Mouse (Mus musculus) CD8-positive naive resting alpha-beta T cell, adult 2 months (primary cell): ENCODE measurements around the gene Gm10228.
"Not testable (repeated sequence)": the region's sequence is repeated elsewhere in the genome, so short reads cannot be mapped to it uniquely, and the experiment has no call there.

Experiments
- DNase-seq, 2 experiments: peaks; one replicate each; pipeline ENCODE4 v3.0.0; 2022; ENCODE audit warnings: low read depth in 2 of 2, low spot score in 2 of 2

Gene Gm10228

DNA sequence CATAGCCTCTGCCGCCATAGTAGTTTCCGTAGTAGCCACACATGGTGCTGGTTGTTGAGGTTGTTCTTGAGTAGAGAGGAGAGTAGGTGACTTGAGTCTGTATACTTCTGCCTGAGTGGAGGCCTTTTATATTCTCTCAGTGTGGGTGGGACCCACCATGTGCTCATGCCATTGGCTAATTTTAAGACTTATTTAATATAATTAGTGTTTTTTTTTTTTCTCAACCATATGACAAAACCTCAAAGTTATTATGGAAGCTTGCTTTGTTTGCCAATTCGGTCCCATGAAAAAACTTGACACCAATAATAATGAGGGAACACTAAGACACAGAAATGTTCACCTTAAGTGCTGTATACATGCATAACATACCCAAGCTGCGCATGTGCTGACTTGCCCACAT is at the start of gene Gm10228:
TSS of gene Gm10228 (minus strand) at position 101 of the 400 bp plus-strand sequence.
- not testable (repeated sequence) for DNase-seq

DNA sequence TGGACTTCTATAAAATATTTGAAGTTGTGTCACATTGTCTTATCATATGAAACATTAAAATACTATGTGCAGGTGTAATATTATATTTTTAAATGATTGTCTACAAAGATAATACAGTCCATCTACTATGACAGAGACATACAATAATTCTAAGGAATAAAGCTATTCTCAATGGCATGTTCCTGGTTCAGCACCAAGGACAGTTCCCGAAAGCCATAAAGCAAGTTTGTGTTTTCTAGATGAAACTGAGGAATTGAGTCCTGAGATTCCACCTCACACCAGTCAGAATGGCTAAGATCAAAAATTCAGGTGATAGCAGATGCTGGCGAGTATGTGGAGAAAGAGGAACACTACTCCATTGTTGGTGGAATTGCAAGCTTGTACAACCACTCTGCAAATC is 29.8 kb upstream of the Gm10228 start:
- not testable (repeated sequence) for DNase-seq

- not testable (repeated sequence) for DNase-seq
These were observed 22.6 kb upstream of the Gm10228 start, which contains the start of gene 1110025L11Rik for GRCm38 (mm10) chr16:89063902-89064301. TSS of gene 1110025L11Rik (minus strand) at chr16:89064002.

DNA sequence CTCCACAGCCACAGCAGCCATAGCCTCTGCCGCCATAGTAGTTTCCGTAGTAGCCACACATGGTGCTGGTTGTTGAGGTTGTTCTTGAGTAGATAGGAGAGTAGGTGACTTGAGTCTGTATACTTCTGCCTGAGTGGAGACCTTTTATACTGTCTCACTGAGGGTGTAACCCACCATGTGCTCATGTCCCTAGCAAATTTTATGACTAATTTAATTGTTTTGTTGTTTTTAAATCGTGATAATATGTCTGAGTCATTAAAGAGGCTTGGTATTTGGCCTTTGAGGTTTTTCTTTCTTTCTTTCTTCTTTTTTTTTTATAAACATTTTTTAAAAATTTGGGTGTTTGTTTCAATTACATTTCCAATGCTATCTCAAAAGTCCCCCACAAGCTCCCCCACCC is 6.5 kb upstream of the Gm10228 start, which contains the start of gene Krtap6-5:
TSS of gene Krtap6-5 (minus strand) at position 101 of the 400 bp plus-strand sequence.
- DNase-seq = no peak

- DNase-seq = not testable (repeated sequence)
These were observed 9.9 kb downstream of the Gm10228 start, which contains the start of gene Krtap6-1 for GRCm38 (mm10) chr16:89031399-89031798. TSS of gene Krtap6-1 (plus strand) at chr16:89031699.

DNA sequence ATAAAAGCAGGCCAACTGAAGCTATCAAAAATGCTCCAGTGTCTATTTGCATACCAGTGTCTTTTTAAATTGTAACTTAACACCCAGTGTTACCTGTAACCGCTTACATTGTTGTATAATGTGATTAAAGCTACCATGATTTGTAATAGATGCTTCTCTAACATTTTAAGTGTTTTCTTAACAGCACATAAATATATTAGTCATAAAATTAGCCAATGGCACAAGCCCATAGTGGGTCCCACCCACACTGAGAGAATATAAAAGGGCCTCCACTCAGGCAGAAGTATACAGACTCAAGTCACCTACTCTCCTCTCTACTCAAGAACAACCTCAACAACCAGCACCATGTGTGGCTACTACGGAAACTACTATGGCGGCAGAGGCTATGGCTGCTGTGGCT is 26.3 kb downstream of the Gm10228 start, which contains the start of gene Gm10229:
TSS of gene Gm10229 (plus strand) at position 301 of the 400 bp plus-strand sequence.
- DNase-seq = not testable (repeated sequence)

DNA sequence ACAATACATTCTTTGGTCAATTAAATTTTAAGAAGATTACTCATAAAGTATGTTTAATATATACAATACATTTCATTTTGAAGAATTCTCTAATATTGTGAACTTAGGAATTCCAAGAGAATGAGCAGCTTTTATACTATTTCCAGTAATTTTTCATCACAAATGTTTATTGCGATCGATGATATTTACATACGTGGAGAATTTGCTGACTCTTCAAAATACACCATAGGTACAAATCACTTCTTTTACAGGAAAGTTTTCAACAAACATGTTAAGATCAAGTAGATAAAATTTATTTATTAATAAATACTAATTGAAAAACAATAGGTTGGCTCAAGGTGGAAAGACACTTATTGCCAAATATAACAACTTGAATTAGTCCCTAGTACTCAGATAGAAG is 27.3 kb downstream of the Gm10228 start:
- DNase-seq = no peak

- no peak for DNase-seq
These were observed 30.6 kb downstream of the Gm10228 start, which contains the start of gene Krtap22-2 for GRCm38 (mm10) chr16:89010659-89011058. TSS of gene Krtap22-2 (minus strand) at chr16:89010759.
